Mouse (Mus musculus) retina, postnatal 7 days (tissue): ENCODE data around the gene Cdc25b.

Experiments
- DNase-seq: peaks from one replicate; pipeline ENCODE4 v3.0.0-alpha.2; 2012; ENCODE audit warnings: low read depth, low spot score

Cdc25b gene

DNA sequence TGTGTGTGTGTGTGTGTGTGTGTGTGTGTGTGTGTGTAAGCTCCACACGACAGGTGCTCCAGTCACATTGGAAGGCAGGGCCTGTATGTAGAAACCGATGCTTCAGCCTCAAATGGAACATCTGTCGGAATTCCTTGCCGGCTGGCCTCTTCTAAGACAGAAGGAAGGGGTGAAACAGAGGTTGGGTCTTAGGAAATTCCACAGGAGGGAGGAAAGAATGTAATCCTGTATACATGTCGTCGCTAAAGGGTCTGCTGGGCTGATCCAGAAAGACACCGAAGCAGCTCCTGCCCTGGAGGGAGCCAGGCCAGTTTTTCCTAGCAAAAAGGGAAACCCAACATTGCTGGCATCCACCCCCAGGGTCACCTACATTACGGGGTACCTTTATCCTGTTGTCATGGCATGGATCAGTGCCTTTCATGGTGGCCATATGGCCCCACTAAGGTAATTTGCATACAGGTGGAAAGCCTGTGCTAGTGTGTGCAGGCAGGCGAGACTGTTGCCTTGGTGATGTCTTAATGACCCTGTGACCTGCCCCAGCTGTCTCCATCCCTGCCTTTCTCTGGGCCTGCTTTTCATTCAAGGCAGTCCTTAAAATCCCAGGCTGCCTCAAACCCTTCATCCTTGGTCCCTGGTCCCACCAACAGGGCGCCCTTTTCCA is 3.7 kb downstream of the Cdc25b start:
- no peak for DNase-seq

DNA sequence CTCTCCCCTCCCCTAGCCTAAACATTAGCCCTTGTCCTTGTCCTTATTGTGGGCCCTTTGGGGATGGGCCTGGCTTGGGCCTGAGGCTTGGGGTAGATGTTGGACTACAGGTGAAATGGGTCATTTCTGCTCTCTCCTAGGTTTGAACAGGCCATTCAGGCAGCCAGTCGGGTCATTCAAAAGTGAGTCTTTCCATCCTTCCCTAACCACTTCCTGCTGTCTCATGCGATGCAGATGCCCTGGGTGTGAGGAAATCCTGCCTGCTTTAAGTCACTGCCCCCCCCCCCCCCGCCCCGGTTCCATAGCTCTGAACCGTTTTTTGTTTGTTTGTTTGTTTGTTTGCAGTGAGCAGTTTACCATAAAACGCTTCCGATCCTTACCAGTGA is 4.2 kb downstream of the Cdc25b start:
- no peak for DNase-seq

DNA sequence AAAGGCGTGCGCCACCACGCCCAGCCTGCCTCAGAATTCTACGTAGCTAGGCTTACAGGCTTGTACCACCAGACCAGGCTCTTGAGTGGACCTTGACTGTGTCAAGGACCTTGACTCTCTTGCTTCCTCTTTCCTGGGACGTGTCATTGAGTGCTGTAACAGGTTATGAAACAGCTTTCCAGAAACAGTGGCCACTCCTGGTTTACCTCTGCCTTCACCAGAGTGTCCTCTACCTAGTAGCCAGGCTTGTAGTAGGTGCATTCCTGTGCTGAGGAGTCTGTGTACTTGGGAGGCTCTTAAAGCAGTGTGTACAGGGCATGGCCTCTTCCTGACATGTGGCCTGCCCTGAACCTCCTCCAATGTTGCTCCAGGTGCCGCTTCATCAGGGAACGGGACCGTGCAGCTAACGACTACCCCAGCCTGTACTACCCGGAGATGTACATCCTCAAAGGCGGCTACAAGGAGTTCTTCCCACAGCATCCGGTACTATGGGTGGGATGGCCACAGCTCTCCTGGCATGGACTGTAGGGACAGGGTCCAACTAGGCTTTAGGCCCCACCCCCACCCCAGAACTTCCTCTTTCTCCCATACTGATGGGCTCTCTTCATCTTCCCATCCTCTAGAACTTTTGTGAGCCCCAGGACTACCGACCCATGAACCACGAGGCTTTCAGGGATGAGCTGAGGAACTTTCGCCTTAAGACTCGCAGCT is 10.0 kb downstream of the Cdc25b start:
- no peak for DNase-seq

DNA sequence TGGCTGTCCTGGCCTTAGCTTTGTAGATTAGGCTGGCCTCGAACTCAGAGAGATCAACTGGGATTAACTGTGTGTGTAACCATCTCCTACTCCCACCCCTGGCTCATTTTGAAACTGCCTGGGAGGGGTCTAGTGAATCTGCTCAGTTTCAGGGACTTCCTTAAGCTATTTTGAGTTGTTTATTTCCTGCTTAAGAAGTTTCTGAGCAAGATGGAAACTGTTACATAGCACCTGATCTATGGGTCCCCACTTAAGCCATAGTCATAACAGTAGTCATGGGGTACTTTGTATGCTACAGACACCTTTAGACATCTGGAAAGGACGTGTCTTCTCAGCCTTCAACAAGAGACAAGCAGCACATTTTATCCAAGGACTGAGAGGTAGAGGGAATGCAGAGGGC is 14.0 kb downstream of the Cdc25b start:
- DNase-seq: no peak

DNA sequence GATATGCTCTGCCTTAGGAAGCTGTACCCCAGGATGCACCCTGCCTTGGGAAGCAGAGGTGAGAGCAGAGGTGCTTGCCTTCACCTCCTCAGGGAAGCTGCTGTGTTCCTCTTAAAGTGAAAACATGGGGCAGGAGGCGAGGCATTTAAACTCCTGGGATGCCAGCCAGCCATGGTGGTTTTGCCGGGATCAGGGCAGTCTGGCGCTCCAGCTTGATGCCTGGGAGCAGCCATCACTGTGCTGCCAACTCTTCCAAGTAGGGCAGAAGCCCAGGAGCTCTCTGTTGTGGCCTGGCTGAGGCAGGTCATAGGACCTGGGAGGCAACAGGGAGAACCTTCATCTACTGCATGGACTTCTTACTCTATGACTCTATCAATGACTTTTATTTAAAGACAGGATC is 14.5 kb downstream of the Cdc25b start:
- DNase-seq: no peak

DNA sequence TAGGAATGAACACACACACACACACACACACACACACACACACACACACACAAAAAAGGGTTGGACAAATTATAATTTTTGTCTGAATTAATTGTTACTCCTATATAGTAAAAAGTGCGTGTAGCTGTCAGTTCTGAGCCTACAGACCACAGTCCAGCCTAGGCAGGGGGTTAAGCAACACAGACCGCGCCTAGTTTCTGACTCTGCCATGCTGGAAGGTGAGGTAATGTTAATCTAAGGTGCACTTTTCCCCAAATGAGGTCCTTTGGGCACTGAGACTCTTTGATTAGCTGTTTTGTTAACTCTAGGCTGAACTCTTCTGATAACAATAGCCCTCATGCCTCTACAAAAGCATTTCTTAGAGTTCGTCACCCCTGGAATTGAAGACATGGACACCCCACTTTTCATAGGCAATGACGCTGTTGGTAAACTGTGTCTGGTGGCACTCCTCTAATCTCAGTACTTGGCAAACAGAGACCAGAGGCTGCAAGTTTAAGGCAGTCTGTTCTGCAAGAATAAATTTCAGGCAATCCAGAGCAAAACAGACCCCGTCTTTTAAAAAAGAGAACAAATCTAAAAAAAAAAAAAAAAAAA is 17.2 kb downstream of the Cdc25b start:
- no peak for DNase-seq

DNA sequence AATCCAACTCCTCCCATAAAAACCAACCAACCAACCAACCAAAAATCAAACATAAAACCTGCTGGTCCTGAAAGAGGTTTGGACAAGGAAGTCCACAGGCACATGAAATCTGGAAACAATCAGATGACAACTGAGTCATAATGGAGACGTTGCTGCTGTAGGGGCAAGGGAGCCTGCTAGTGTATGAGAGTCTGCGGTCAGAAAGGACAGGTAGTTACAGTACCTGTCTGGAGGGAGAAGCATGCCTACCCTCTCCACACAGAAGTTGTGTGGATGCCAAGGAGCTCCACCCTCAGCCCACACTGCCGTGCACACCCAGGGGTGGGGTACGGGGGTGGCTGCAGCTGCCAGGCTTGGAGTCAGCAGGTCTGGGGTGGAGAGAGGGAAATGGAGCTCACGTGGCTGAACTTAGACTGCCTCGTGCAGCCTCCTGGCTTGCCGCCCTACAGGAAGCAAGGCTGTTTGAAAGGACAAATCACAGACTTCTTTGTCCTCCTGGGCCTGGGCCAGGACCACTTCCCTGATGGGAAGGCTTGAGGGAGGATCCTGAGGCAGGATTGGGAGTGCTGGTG is 17.7 kb downstream of the Cdc25b start:
- DNase-seq: no peak

DNA sequence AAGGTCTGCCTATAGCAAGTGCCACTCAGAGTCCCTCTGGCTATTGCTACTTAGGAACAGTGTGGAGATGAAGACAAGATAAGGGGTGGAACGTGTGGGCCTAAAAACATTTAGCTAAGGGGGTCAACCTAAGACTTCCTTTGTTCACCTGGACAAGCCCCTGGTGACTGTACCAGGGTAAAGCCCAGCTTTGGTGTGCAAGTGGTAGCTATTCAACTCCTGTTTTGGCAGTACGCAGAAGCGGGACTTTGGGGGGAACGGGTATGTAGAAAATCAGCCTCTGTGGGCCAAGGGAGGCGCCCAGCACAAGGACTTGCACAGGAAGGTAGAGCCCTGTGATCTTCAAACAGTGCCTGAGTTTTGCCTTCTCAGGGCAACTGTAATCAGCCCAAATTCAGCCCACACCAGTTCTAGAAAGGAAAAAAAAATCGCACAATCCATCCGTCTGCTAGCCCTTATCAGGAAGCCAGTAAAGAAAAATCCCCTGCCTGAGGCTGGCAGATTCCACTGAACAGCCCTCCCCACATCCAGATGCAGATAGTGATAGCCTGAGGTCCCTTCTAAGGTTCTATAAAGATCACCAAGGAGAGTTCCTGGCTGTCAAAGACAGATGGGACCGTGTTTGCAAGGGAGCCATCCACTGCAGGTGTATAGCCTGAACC is 18.9 kb downstream of the Cdc25b start:
- no peak for DNase-seq

DNA sequence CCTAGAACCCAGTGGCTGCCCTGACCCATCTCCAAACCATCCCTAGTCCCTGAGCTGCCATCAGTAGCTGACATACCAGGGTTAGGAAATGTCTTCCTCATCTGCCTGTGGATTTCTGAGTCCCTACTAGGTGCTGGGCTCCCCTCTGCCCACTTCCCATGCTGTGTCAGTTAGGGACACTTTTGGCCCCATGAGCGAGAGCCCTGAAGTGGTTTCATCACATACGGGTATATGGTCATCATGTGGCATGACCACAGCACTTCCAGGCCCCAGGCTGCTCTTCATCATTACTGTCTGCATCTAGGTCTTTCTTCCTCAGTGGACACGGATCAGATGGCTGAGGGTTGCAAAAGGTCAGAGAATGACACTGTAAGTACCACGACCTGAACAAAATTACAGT is 20.0 kb downstream of the Cdc25b start, which contains the start of gene Ap5s1:
TSS of gene Ap5s1 (plus strand) at position 301 of the 400 bp plus-strand sequence.
- DNase-seq: no peak

DNA sequence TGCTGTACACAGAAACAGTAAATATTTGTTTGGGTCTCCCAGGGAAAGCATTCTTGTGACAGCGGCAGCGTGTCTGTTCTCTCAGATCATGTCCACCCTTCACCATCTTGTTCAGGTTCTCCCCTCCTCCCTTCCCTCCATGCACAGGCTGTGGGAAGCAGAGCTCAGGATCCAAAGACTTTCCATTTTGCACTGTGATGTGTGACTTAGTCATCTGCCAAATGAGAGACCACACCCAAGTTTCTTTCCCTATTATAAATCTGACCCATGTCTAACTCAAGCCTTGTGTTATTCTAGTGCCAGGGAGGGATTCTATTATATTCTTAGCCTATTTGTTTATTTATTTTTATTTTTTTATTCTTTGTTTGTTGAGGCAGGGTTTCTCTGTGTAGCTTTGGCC is 21.6 kb downstream of the Cdc25b start:
- no peak for DNase-seq

DNA sequence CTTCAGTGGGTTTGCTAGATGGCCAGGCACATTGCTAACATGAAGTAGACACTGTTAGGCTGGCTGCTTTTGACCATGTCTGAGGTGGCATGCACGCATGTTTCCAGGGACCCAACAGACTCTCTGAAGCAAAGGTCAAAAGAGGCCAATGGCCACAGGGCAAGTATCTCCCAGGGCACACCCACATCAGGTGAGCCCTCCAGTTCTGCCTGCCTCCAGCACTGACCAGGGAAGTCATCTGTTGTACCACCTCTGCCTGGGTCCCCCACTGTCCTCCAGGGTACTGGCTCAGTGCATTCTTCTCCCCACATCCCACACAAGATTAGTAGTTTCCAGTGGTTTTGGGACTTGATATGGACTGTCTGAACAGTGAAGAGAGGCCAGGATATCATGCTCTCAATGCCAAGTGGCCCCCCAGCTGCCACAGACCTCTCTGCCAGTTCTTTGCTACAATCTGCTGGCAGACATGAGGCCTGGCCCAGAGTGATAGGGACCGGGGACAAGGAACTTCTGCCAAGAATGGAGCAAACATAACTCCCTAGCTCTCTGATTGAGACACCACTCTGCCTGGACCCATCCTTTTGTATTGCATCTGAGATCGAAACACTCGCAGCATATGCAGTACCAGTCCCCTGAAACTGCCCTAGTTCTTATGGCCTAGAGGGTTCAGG is 22.5 kb downstream of the Cdc25b start:
- no peak for DNase-seq

DNA sequence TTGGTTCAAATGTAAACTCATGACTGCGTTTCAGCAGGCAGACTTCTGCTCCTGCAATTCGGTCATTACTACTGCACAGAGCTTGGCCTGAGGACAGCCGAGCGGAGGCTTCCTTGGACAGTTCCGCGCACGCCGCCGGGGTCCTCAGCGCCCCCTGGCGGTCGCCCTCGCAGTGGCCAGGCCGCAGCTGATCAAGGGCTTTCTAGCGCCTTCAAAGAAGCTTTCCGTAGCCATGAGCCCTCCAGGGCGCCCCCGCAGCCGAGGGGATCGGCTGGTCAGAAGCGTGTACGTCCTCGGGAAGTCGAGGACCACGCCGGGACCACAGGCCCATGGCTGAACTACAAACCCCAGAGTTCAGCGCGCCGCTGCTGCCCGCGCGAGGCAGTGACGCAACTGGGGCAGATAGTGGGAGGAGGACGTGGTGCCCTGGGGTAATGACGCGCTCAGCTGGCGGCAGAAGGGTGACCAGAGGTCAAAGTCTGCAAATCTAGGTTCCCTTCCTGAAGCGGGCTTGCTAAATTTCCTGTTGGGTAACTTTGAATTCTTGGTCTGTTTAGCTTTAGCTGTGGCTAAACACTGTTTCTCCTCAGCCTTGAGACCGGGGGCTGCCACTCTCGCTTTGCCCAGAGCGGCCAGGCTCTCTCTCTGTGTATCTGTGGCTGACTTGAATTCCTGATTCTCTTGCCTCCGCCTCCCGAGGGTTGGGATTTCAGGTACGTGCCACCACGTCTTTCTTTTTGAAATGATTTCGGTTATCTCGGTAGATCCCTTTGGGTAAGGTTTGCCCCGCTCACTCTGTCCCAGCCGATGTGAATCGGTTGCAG is 23.4 kb downstream of the Cdc25b start:
- DNase-seq: peak; percentile 88

DNA sequence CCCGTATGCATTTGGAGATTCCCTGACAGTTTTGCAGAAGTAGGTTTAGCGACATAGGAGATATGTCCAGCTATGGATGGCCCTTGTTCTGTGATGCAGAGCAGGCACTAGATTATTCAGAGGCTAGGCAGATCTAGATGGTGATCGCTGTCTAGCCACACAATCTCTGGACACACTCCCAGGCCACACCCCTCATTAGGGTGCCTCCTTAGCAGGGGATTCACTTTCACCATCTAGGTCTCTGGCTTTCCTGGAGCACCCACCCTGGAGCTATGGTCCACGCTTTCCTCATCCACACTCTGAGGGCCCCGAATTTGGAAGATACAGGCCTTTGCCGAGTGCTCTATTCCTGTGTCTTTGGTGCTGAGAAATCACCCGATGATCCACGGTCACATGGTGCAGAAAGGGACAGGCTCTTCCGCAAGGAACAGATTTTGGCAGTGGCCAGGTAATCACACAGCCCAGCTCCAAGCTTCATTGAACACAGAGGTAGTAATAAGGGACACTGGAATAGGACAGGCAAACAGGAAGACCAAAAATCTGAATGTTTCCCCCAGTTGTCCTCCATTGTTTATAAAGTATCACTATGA is 24.4 kb downstream of the Cdc25b start:
- no peak for DNase-seq

DNA sequence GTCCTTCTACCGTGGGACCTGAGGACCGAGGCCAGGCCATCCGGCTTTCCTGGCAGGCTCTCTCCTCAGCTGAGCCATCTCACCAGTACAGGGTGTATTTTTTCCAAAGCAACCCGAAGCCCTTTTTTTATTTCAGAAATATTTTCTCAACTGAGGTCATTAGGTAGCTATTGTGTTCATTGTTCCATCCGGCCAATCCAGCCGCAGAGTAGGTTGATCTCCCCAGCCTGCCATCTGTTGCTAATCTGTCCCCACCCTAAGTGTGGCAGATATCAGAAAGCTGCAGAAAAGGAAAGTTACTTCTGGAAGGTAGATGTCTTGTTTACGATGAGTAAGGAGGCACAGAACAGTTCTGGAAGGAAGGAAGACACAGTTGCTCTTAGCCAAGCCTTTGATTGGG is 27.0 kb downstream of the Cdc25b start:
- DNase-seq: no peak

DNA sequence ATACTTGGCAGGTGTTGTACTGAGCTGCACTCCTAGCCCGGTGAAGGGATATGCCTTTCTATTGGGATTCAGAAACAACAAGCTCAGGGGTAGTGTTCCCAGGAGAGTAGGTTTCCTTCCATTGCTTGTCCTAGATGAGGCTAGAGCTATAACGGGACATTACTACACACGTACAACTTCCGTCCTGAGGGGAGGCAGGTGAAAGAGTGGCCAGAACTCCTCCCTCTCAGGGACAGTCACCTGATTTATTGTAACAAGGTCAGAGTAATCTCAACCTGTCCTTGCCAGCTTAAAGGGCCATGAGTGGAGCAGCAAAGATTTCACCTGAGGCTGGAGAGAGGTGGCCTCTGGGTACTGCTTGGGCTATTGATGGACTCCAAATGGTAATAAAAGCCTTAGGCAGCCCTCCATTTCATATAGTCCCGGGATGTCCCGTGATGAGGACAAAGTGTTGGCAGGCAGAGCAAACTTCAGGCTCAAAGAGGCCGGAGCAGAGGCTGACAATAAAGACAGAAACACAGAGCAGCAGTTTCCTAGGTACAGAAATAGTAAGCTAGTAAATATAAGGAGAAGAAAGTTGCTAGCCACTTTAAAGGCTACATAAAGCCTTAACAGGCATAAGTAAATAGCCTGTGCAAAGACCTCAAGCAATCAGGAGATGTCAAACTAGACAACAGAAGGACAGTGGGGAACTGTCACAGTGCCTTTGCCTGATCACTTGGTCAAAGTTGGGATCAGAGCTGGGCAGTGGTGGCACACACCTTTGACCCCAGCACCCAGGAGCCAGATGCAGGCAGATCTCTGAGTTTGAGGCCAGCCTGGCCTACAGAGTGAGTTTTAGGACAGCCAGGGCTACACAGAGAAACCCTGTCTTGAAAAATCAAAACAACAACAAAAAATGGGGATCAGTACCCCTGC is 29.5 kb downstream of the Cdc25b start:
- DNase-seq: no peak

DNA sequence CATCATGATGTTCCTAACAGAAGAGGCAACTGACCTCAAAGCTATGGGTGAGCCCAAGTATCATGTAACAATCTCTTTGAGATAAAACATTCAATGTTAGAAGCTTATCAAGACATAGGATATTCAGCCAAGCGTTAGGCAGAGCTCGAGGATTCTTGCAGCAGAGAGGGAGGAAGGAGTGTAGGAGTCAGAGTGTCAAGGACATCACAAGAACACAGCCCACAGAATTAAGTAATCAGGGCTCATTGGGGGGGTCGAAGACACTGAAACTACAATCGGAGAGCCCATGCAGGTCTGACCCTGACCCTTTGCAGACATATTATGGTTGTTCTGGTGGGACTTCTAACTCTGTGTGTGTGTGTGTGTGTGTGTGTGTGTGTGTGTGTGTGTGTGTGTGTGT is 33.3 kb downstream of the Cdc25b start:
- no peak for DNase-seq

DNA sequence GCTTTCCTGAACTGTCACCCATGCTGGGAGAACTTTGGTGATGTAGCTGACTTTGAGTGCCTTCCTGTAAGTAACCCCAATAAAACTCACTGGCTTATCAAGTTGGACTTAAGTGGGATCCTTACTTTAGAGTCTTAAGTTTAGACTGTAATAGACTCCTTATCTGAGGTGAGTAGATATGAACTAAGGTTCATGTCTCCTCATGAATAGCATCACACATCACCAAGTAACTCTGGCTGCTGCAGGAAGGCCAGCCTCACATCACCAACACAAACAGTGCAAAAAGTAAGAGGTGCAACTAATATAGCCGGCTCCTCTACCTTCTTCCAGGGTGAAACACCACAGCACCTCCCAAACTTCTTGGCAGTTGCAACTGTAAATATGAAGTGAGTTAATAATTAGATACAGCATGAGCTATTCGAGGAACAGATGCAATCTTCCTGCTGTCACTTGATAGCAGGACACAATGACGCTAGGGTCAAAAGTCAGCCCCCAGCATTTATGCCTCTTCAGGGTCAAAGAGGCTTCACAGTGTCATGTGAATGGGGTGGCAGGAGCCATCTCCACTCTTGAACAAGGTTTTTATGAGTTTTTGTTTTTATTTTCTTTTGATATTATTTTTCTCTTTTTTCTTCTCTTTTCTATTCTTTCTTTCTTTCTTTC is 35.2 kb downstream of the Cdc25b start:
- no peak for DNase-seq

DNA sequence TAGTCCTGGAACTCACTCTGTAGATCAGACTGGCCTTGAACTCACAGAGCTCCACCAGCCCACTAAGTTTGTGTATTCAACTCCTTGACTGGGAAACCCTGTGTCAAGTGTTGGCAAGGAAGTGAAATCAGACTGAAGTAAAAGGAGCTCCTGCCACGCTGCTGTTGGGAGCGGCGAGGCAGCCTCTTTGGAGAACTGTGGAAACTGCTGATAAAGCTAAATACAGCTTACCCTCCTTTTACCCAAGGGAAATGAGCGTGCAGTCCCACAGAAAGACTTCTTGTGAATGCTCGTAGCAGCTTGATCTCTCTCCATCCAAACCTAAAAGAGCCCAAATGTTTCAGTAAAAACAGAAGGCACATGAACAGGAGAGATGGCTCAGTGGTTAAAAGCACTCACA is 35.8 kb downstream of the Cdc25b start:
- DNase-seq: no peak

DNA sequence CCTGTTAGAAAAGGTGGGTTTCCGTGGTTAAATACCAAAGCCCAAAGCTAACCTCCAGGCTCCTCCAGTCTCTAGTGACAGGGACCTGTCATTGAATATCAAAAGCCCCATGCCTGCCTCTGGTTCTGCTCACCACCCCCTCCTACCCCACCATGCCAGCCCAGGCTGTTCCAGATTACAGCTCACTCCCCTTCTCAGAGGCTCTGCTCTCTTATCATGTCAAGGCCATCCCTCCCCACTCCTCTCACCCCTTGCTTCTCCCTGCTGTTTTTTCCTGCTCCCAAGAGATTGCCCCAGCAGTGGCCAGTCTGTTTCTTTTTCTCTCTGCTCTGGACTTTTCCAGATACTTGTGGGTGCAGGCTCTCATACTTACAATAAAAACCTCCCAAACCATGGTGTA is 36.8 kb downstream of the Cdc25b start:
- no peak for DNase-seq
